Mouse (Mus musculus): ENCODE measurements around the gene Gm2663.
"Not testable (repeated sequence)": the region's sequence is repeated elsewhere in the genome, so short reads cannot be mapped to it uniquely, and the experiment has no call there.

Gene Gm2663

GRCm38 (mm10) chr6:40999379-40999778 lies at the start of gene Gm2663:
TSS of gene Gm2663 (minus strand) at chr6:40999479.
- DNase-seq (ENCODE audit: low spot score), result not testable (repeated sequence)

- no peak for DNase-seq (ENCODE audit: low spot score)
Measured at GRCm38 (mm10) chr6:41048602-41049001, 49.3 kb upstream of the Gm2663 start.

- no peak for DNase-seq (ENCODE audit: low spot score)
Measured at GRCm38 (mm10) chr6:41047961-41048360, 48.7 kb upstream of the Gm2663 start.

- no peak for DNase-seq (ENCODE audit: low spot score)
Measured at GRCm38 (mm10) chr6:41047202-41047601, 47.9 kb upstream of the Gm2663 start.

DNA sequence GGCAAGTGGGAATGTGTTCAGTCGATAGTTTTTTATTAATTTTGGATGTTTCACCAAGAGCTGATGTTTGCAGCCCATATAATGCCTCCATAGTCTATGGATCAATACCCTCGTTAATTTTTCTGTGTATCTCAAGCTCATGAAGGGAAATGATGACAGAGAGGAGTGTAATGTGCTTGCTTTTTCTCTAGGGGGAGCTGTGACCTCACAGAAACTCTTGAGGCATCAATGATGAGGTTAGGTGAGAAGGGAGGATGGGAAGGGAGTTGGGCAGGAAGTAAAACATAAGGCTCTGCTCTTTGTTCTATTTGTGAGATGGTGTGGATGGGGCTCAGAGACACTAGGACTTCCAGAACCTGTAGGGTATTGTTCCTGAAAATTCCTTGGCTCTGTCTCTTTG lies 47.3 kb upstream of the Gm2663 start:
- DNase-seq (ENCODE audit: low spot score), result no peak

GRCm38 (mm10) chr6:41044753-41045152 lies 45.5 kb upstream of the Gm2663 start:
- DNase-seq (ENCODE audit: low spot score), result no peak

DNA sequence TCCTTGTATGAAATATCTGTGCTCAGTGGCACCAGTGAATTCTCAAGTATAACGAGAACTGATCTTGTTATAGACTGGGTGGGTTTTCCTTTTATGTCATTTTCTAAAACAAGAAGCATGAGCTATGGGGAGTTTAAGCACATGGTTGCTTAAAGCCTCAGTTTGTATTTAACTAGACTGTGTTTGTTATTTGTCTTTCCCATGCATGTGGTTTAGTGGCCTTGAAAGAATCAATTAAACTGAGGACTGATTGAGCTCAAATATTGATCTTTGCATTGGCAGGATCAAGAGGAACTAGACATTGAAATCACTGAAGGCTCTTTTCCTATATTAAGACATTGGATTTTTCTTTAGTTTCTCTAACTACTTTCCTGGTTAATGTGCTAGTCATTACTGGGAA lies 45.0 kb upstream of the Gm2663 start:
- DNase-seq (ENCODE audit: low spot score), result no peak

DNA sequence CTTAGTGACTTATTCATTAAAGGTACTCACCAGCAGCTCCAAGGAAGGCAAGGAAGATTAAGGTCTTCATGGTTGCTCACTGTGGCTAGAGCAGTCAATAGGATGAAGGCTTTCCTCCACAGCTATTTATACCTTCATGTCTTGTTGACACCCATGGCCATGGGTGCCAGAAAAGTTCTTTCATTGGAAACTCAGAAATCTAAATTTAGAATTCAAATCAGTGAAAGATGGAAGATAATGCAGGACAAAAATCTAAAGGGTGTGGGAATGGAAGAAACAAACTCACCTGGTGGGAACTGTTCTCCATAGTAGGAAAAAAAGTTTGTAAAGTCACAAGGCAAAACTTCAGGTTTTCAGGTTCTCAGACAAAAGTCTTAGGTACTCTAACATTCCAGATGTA lies 36.1 kb upstream of the Gm2663 start, which contains the start of gene 2210010C04Rik:
Gene 2210010C04Rik, minus strand, starts transcription at position 101 of the 400 bp plus-strand sequence.
- DNase-seq (ENCODE audit: low spot score), result no peak

GRCm38 (mm10) chr6:41032802-41033201 lies 33.5 kb upstream of the Gm2663 start:
- no peak for DNase-seq (ENCODE audit: low spot score)

DNA sequence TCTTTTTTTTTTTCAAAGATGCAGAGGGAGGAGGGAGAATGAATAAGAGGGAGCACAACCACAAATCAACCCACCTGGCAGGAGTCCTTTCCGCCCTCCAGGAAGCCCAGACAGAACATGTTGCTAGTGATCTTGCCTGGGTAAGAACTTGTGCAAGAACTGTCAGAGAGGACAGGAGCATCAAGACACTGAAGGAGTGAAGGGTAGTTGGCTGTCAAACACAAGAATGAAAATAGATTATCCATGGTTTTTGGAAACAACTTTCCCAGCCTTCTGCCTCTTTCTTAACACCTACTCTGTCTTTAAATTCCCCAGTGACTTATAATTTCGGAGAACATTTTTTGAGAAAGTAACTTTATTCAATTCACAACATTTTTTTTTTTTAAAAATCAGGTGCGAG lies 33.0 kb upstream of the Gm2663 start:
- no peak for DNase-seq (ENCODE audit: low spot score)

DNA sequence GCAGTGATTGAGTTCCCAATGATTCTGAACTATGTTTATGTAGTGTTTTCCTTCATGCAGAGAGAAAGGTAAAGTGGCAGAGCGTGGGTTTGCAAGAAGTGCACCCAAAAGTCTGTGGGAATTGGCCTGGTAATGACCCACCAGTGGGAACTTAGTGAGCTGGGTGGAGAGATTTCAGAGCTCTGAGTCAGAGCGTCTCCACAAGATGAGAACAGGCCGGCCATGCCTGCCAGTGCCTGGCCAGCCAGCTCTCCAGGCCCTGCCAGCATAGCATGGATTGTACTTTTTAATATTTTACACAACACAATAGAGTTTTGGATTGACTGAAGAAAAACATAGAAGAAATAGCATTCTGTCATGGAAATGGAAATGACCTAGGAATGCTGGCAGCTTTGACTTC lies 31.5 kb upstream of the Gm2663 start:
- no peak for DNase-seq (ENCODE audit: low spot score)

- DNase-seq (ENCODE audit: low spot score), result no peak
Measured at GRCm38 (mm10) chr6:41027053-41027452, 27.8 kb upstream of the Gm2663 start.

DNA sequence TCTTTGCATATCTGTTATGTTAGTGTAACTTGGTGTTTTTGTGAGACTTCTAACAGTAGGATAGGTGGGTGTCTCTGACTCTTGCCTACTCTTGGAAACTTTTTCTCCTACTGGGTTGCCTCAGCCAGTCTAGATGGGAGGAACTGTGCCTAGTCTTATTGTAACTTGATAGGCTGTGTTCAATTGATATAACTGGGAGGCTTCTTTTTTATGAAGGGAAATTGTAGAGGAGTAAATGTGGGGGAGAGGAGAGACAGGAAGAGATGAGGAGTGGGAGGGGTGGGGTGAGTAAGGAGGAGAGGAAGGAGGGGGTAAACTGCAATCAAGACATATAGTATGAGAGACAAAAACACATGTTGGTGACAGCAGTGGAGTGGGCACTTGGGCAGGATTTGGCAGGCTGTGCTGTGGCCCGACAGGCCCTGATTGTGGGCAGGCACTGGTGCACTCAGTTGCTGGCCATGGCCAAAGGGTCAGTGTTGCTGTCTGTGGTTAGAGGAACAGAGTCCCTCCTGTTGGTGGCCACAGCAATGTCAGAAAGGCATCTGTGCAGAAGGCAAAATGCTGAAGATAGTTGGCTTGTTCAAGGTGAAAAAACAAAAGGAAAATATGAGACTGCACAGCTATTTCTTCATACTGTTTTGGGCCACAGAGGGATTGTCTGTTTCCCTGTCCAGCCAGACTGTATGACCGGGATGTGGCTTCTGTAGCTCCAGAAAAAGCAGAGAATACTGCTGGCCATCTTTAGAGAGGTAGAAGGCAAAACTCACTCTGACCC lies 26.8 kb upstream of the Gm2663 start:
- DNase-seq (ENCODE audit: low spot score), result no peak

DNA sequence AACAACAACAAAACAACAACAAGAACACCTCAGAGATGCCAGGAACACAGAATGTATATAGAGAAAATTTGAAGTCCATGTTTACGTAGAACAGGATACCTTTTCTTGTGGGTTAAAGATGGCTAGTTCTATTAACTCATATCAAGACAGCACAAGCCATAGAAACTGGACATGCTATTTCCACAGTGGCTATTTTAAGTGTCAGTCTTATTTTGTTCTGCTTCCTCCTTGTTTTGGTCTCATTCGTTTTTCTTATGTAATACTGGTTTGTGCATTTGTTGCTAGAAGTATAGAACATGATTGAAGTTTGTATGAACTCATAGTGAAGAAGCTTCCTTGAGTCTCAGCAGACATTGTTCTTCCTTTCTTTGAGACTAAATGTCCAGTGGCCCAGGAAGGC lies 19.9 kb upstream of the Gm2663 start:
- no peak for DNase-seq (ENCODE audit: low spot score)

DNA sequence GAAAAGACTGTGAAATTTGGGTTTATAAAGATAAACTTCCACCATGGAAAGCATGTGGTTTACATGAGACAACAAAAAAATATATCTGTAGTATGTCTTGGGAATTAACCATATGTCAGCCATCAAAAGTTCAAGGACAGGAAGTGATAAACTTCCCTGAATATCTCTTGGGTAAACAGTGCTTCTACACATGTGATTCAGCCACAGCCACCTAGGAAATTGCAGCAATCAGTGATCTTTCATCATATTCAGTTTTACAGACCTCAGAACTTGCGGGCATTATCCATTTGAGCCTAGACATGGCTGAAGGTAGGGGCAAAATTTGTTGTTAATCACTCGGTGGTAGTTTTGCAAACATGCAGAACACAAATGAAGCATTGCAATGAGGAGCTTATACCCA lies 19.4 kb upstream of the Gm2663 start:
- DNase-seq (ENCODE audit: low spot score), result no peak

DNA sequence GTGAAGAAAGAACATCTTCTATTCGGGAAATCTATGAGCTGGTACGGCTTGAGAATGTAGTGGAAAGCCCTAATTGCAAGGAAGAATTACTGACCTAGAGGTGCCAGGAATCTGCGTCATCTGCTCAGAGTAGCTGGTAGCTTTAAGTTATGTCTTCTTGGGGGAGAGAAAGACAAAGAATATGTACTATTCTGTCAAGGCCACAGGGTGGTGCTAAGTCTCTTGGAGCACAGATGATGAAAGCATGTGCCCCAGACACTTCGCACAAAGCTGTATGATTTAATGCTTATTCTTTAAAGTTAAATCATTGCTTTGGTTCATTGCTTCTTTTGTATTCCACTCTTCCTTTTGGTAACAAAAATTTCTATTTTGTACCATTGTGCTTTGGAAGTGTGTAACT lies 15.8 kb upstream of the Gm2663 start:
- DNase-seq (ENCODE audit: low spot score), result no peak

GRCm38 (mm10) chr6:40964454-40964853 lies 34.8 kb downstream of the Gm2663 start, which contains the start of gene 1810009J06Rik:
TSS of gene 1810009J06Rik (plus strand) at chr6:40964754.
- not testable (repeated sequence) for DNase-seq (ENCODE audit: low spot score)

- no peak for DNase-seq (ENCODE audit: low spot score)
Measured at GRCm38 (mm10) chr6:40953716-40954115, 45.6 kb downstream of the Gm2663 start.

- DNase-seq (ENCODE audit: low spot score), result no peak
Measured at GRCm38 (mm10) chr6:40951770-40952169, 47.5 kb downstream of the Gm2663 start, which contains the start of gene Gm4744. TSS of gene Gm4744 (minus strand) at chr6:40951870.

All from layer of hippocampus, adult 11-12 months (tissue).